Mouse (Mus musculus) intestine, embryonic 14.5 days (tissue): ENCODE results near the gene Slco3a1. TPM values are rescaled to one million over a fixed set of nuclear protein-coding genes. Genes with fewer than 3 reads are reported as not detected.

Experiments
- ATAC-seq: fragments of 200-750 bp; cut with Nextera tagmentation; replicated peaks from 2 replicates; pipeline ENCODE4 v1.8.0; 2017; ENCODE audit warnings: low read depth, moderate number of reproducible peaks, moderate TSS enrichment, moderate library complexity; ENCODE audit not compliant: low FRiP score, low TSS enrichment
- DNase-seq: peaks from one replicate; pipeline ENCODE4 v3.0.0-alpha.2; 2018; ENCODE audit warnings: low spot score
- H3K27ac ChIP-seq: fragments of 300-500 bp; sonication (generic); 2 replicates; pipeline ENCODE4 v1.5.1; 2014; ENCODE audit warnings: low read depth, mild to moderate bottlenecking, control low read depth
- H3K27me3 ChIP-seq: fragments of 300-500 bp; sonication (generic); replicated peaks from 2 replicates; pipeline ENCODE4 v1.6.1; 2014; ENCODE audit warnings: low read length, control low read depth; ENCODE audit not compliant: control insufficient read depth, insufficient read depth
- H3K36me3 ChIP-seq: fragments of 300-500 bp; sonication (generic); 2 replicates; pipeline ENCODE4 v1.6.1; 2014; ENCODE audit warnings: low read length, control low read depth; ENCODE audit not compliant: control insufficient read depth, insufficient read depth
- H3K4me1 ChIP-seq: fragments of 300-500 bp; sonication (generic); replicated peaks from 2 replicates; pipeline ENCODE4 v1.6.1; 2014; ENCODE audit warnings: low read length, control low read depth, mixed read lengths; ENCODE audit not compliant: control insufficient read depth, insufficient read depth
- H3K4me2 ChIP-seq: fragments of 300-500 bp; sonication (generic); 2 replicates; pipeline ENCODE4 v1.6.1; 2014; ENCODE audit warnings: low read length
- H3K4me3 ChIP-seq: fragments of 300-500 bp; sonication (generic); 2 replicates; pipeline ENCODE4 v1.5.1; 2014; ENCODE audit warnings: low read depth, low read length, control low read depth, mixed read lengths
- H3K9ac ChIP-seq: fragments of 300-500 bp; sonication (generic); 2 replicates; pipeline ENCODE4 v1.6.1; 2014; ENCODE audit warnings: mild to moderate bottlenecking, low read length
- H3K9me3 ChIP-seq: fragments of 300-500 bp; sonication (generic); 2 replicates; pipeline ENCODE4 v1.6.1; 2016; ENCODE audit warnings: low read length, control low read depth; ENCODE audit not compliant: control insufficient read depth
- WGBS: fragments of 180-500 bp; shearing (Covaris S2); extraction: QIAGEN DNeasy Blood & Tissue Kit; methylation state at CpG from one replicate; pipeline ENCODE4 v1.1.7; 2014; 5-methylcytosine and 5-hydroxymethylcytosine counted together
- polyA plus RNA-seq: library from polyadenylated mRNA; unstranded; fragments of >200 nt; fragmentation: Nextera tagmentation; extraction: Ambion mirVana; gene quantifications from 2 replicates; pipeline ENCODE4 v1.2.1, GENCODE M21; 2014

The Slco3a1 gene
- polyA plus RNA-seq, 1 experiment from 2014 or later = 7.9 TPM

GRCm38 (mm10) chr7:74462451-74462850 is 92.1 kb downstream of the Slco3a1 start:
- H3K9ac ChIP-seq = no peak overlapping the region
- ATAC-seq (no peak), DNase-seq (no peak)
- H3K27me3 ChIP-seq = no peaks in the 10 kb centered on the region
- no peak overlapping the region for H3K4me3 ChIP-seq
- WGBS = 71% methylated on average over 4 of the region's 4 CpGs
- H3K4me1 ChIP-seq = peaks cover 18% of the 10 kb centered on the region
- no peak overlapping the region for H3K4me2 ChIP-seq
- H3K36me3 ChIP-seq = no peaks in the 10 kb centered on the region
- no peak overlapping the region for H3K27ac ChIP-seq
- no peaks in the 10 kb centered on the region for H3K9me3 ChIP-seq

- H3K9me3 ChIP-seq = no peaks in the 10 kb centered on the region
- no peak overlapping the region for H3K27ac ChIP-seq
- H3K9ac ChIP-seq = no peak overlapping the region
- 86% methylated on average over 5 of the region's 5 CpGs for WGBS
- peaks cover 18% of the 10 kb centered on the region for H3K4me1 ChIP-seq
- DNase-seq (no peak), ATAC-seq (no peak)
- no peak overlapping the region for H3K4me3 ChIP-seq
- no peaks in the 10 kb centered on the region for H3K36me3 ChIP-seq
- H3K4me2 ChIP-seq = no peak overlapping the region
- H3K27me3 ChIP-seq = no peaks in the 10 kb centered on the region
These were observed 92.8 kb downstream of the Slco3a1 start for GRCm38 (mm10) chr7:74461736-74462135.

GRCm38 (mm10) chr7:74461146-74461545 is 93.4 kb downstream of the Slco3a1 start:
- H3K4me1 ChIP-seq = peaks cover 18% of the 10 kb centered on the region
- no peaks in the 10 kb centered on the region for H3K27me3 ChIP-seq
- H3K27ac ChIP-seq = no peak overlapping the region
- H3K4me3 ChIP-seq = no peak overlapping the region
- no peaks in the 10 kb centered on the region for H3K36me3 ChIP-seq
- H3K9ac ChIP-seq = no peak overlapping the region
- ATAC-seq (no peak), DNase-seq (no peak)
- H3K9me3 ChIP-seq = no peaks in the 10 kb centered on the region
- no peak overlapping the region for H3K4me2 ChIP-seq
- WGBS = 95% methylated on average over 1 of the region's 1 CpGs

- Histone ChIP-seq H3K27ac (peak overlapping the region; percentile 67; the same call in 1 of the 2 replicates), H3K9me3 (no peaks in the 10 kb centered on the region), H3K27me3 (no peaks in the 10 kb centered on the region), H3K4me1 (peaks cover 18% of the 10 kb centered on the region), H3K36me3 (no peaks in the 10 kb centered on the region), H3K9ac (no peak overlapping the region), H3K4me3 (no peak overlapping the region), H3K4me2 (no peak overlapping the region)
- WGBS = 60% methylated on average over 3 of the region's 3 CpGs
- ATAC-seq (no peak), DNase-seq (no peak)
These were observed 94.8 kb downstream of the Slco3a1 start for GRCm38 (mm10) chr7:74459812-74460211.

GRCm38 (mm10) chr7:74459277-74459676 is 95.3 kb downstream of the Slco3a1 start:
- Histone ChIP-seq H3K27ac (peak overlapping the region; percentile 67), H3K4me2 (no peak overlapping the region), H3K4me1 (peaks cover 18% of the 10 kb centered on the region), H3K9ac (no peak overlapping the region), H3K4me3 (no peak overlapping the region), H3K9me3 (no peaks in the 10 kb centered on the region), H3K36me3 (no peaks in the 10 kb centered on the region), H3K27me3 (no peaks in the 10 kb centered on the region)
- DNase-seq = no peak
- 34% methylated on average over 5 of the region's 5 CpGs for WGBS
- no peak for ATAC-seq

GRCm38 (mm10) chr7:74458475-74459221 is 95.9 kb downstream of the Slco3a1 start:
- Histone ChIP-seq H3K4me3 (no peak overlapping the region), H3K36me3 (no peaks in the 10 kb centered on the region), H3K4me2 (no peak overlapping the region), H3K9ac (no peak overlapping the region), H3K27ac (peak overlapping the region; percentile 67), H3K9me3 (no peaks in the 10 kb centered on the region), H3K4me1 (peaks cover 18% of the 10 kb centered on the region), H3K27me3 (no peaks in the 10 kb centered on the region)
- 41% methylated on average over 8 of the region's 8 CpGs for WGBS
- DNase-seq (no peak), ATAC-seq (no peak)

- H3K27me3 ChIP-seq = no peaks in the 10 kb centered on the region
- no peak overlapping the region for H3K4me3 ChIP-seq
- H3K4me2 ChIP-seq = no peak overlapping the region
- peaks cover 18% of the 10 kb centered on the region for H3K4me1 ChIP-seq
- ATAC-seq (no peak), DNase-seq (no peak)
- no peak overlapping the region for H3K27ac ChIP-seq
- WGBS = 87% methylated on average over 5 of the region's 5 CpGs
- H3K36me3 ChIP-seq = no peaks in the 10 kb centered on the region
- H3K9ac ChIP-seq = no peak overlapping the region
- no peaks in the 10 kb centered on the region for H3K9me3 ChIP-seq
These were observed 97.1 kb downstream of the Slco3a1 start for GRCm38 (mm10) chr7:74457347-74457975.

GRCm38 (mm10) chr7:74456781-74457180 is 97.8 kb downstream of the Slco3a1 start:
- Histone ChIP-seq H3K36me3 (no peaks in the 10 kb centered on the region), H3K4me1 (peaks cover 18% of the 10 kb centered on the region), H3K9ac (no peak overlapping the region), H3K9me3 (no peaks in the 10 kb centered on the region), H3K4me2 (no peak overlapping the region), H3K27me3 (no peaks in the 10 kb centered on the region), H3K4me3 (no peak overlapping the region), H3K27ac (no peak overlapping the region)
- ATAC-seq (no peak), DNase-seq (no peak)
- WGBS = 65% methylated on average over 2 of the region's 2 CpGs

- WGBS = 45% methylated on average over 2 of the region's 2 CpGs
- no peak for DNase-seq
These were observed 103.5 kb downstream of the Slco3a1 start for GRCm38 (mm10) chr7:74451047-74451446.

More at GRCm38 (mm10) chr7:74451047-74451446, 103.5 kb downstream of the Slco3a1 start:
- no peaks in the 10 kb centered on the region for H3K27me3 ChIP-seq
- no peaks in the 10 kb centered on the region for H3K9me3 ChIP-seq
- no peak overlapping the region for H3K4me3 ChIP-seq
- H3K4me2 ChIP-seq = no peak overlapping the region
- no peak for ATAC-seq
- no peaks in the 10 kb centered on the region for H3K36me3 ChIP-seq
- H3K27ac ChIP-seq = no peak overlapping the region
- no peak overlapping the region for H3K9ac ChIP-seq
- H3K4me1 ChIP-seq = no peaks in the 10 kb centered on the region
